Mouse (Mus musculus): ENCODE results near the gene Trim46. TPM values are rescaled to one million over a fixed set of nuclear protein-coding genes. Genes with fewer than 3 reads are reported as not detected.

Gene Trim46
- polyA plus RNA-seq (2012; rRNA removed), result 0.19 and 0.23 TPM in 2 replicates

GRCm38 (mm10) chr3:89246261-89247100 lies at the start of gene Trim46:
Trim46 (minus strand) TSS chr3:89246309.

GRCm38 (mm10) chr3:89280606-89281511 lies 34.8 kb upstream of the Trim46 start, which contains the start of gene Efna1:
Efna1 (minus strand) TSS chr3:89281142.

GRCm38 (mm10) chr3:89270051-89270755 lies 24.1 kb upstream of the Trim46 start, which contains the start of gene Slc50a1:
Slc50a1 (minus strand) TSS chr3:89270570.

GRCm38 (mm10) chr3:89259076-89259475 lies 13.0 kb upstream of the Trim46 start, which contains the start of gene Dpm3:
Dpm3 (plus strand) TSS chr3:89259358.

GRCm38 (mm10) chr3:89245688-89246171 lies 379 bp downstream of the Trim46 start, which contains the start of gene Krtcap2:
Krtcap2 (plus strand) TSS chr3:89245966.

GRCm38 (mm10) chr3:89228836-89229235 lies 17.3 kb downstream of the Trim46 start, which contains the start of gene Muc1:
Muc1 (plus strand) TSS chr3:89229057.

GRCm38 (mm10) chr3:89226900-89227299 lies 19.2 kb downstream of the Trim46 start, which contains the start of gene Mtx1:
Mtx1 (minus strand) TSS chr3:89227088.

GRCm38 (mm10) chr3:89214681-89215411 lies 31.3 kb downstream of the Trim46 start, which contains the start of gene Thbs3:
Thbs3 (plus strand) TSS chr3:89215180.

GRCm38 (mm10) chr3:89202253-89203141 lies 43.6 kb downstream of the Trim46 start, which contains the start of gene Gba:
Gba (plus strand) TSS chr3:89202928.

Other genes with a start within 250 kb of the Trim46 start
- 4.5 and 5.2 TPM in 2 replicates for gene Rusc1, start 153.0 kb downstream of the Trim46 start, polyA plus RNA-seq (2012; rRNA removed)
- not detected in 2 replicates for gene Gm43738, start 145.2 kb downstream of the Trim46 start, polyA plus RNA-seq (2012; rRNA removed)
- gene Fdps, start 144.3 kb downstream of the Trim46 start, polyA plus RNA-seq (2012; rRNA removed), result 120 and 142 TPM in 2 replicates
- 123 and 144 TPM in 2 replicates for gene Pklr, start 110.2 kb downstream of the Trim46 start, polyA plus RNA-seq (2012; rRNA removed)
- gene Hcn3, start 86.1 kb downstream of the Trim46 start, polyA plus RNA-seq (2012; rRNA removed), result 0.23 and 0.28 TPM in 2 replicates
- gene Clk2, start 81.5 kb downstream of the Trim46 start, polyA plus RNA-seq (2012; rRNA removed), result 26.2 and 28.4 TPM in 2 replicates
- gene Scamp3, start 68.8 kb downstream of the Trim46 start, polyA plus RNA-seq (2012; rRNA removed), result 31.9 and 35.9 TPM in 2 replicates
- 3.6 and 3.7 TPM in 2 replicates for gene Fam189b, start 63.2 kb downstream of the Trim46 start, polyA plus RNA-seq (2012; rRNA removed)
- 14.6 and 18.2 TPM in 2 replicates for gene Gba, start 43.4 kb downstream of the Trim46 start, polyA plus RNA-seq (2012; rRNA removed)
- gene Thbs3, start 31.1 kb downstream of the Trim46 start, polyA plus RNA-seq (2012; rRNA removed), result 1.1 and 3.1 TPM in 2 replicates
- gene Mtx1, start 19.2 kb downstream of the Trim46 start, polyA plus RNA-seq (2012; rRNA removed), result 71.4 and 87.2 TPM in 2 replicates
- gene Muc1, start 17.3 kb downstream of the Trim46 start, polyA plus RNA-seq (2012; rRNA removed), result 0.08 and 0.14 TPM in 2 replicates
- gene Krtcap2, start 343 bp downstream of the Trim46 start, polyA plus RNA-seq (2012; rRNA removed), result 23.3 and 25.5 TPM in 2 replicates
- gene Dpm3, start 13.0 kb upstream of the Trim46 start, polyA plus RNA-seq (2012; rRNA removed), result 82.7 and 87.0 TPM in 2 replicates
- 14.5 and 16.6 TPM in 2 replicates for gene Slc50a1, start 24.3 kb upstream of the Trim46 start, polyA plus RNA-seq (2012; rRNA removed)
- 3.6 and 3.7 TPM in 2 replicates for gene Efna1, start 34.8 kb upstream of the Trim46 start, polyA plus RNA-seq (2012; rRNA removed)
- gene Efna3, start 76.7 kb upstream of the Trim46 start, polyA plus RNA-seq (2012; rRNA removed), result 0.03 and 0.15 TPM in 2 replicates
- 0.82 and 0.97 TPM in 2 replicates for gene Efna4, start 91.7 kb upstream of the Trim46 start, polyA plus RNA-seq (2012; rRNA removed)
- gene Adam15, start 103.7 kb upstream of the Trim46 start, polyA plus RNA-seq (2012; rRNA removed), result 5.7 and 6.1 TPM in 2 replicates
- 0.03 and 0.06 TPM in 2 replicates for gene Dcst2, start 115.7 kb upstream of the Trim46 start, polyA plus RNA-seq (2012; rRNA removed)
- gene Dcst1, start 118.9 kb upstream of the Trim46 start, polyA plus RNA-seq (2012; rRNA removed), result 0.01 TPM in 1 of 2 replicates, not detected in the other
- gene Zbtb7b, start 148.5 kb upstream of the Trim46 start, polyA plus RNA-seq (2012; rRNA removed), result 5.4 and 7.3 TPM in 2 replicates
- gene Lenep, start 156.5 kb upstream of the Trim46 start, polyA plus RNA-seq (2012; rRNA removed), result 0.49 and 0.61 TPM in 2 replicates
- 9.2 and 9.8 TPM in 2 replicates for gene Flad1, start 165.6 kb upstream of the Trim46 start, polyA plus RNA-seq (2012; rRNA removed)
- 124 and 141 TPM in 2 replicates for gene Cks1b, start 172.1 kb upstream of the Trim46 start, polyA plus RNA-seq (2012; rRNA removed)
- gene Shc1, start 172.1 kb upstream of the Trim46 start, polyA plus RNA-seq (2012; rRNA removed), result 34.7 and 39.6 TPM in 2 replicates
- 13.1 and 15.0 TPM in 2 replicates for gene Pygo2, start 183.9 kb upstream of the Trim46 start, polyA plus RNA-seq (2012; rRNA removed)
- 2.9 and 3.3 TPM in 2 replicates for gene Pbxip1, start 190.4 kb upstream of the Trim46 start, polyA plus RNA-seq (2012; rRNA removed)
- gene Pmvk, start 208.2 kb upstream of the Trim46 start, polyA plus RNA-seq (2012; rRNA removed), result 33.0 and 35.2 TPM in 2 replicates

Measured in liver, embryonic 14 days (tissue).